Mouse (Mus musculus): ENCODE results near the gene St3gal4. TPM values are rescaled to one million over a fixed set of nuclear protein-coding genes. Genes with fewer than 3 reads are reported as not detected.

The St3gal4 gene
- polyA plus RNA-seq, 1 experiment: 6.7 TPM

DNA sequence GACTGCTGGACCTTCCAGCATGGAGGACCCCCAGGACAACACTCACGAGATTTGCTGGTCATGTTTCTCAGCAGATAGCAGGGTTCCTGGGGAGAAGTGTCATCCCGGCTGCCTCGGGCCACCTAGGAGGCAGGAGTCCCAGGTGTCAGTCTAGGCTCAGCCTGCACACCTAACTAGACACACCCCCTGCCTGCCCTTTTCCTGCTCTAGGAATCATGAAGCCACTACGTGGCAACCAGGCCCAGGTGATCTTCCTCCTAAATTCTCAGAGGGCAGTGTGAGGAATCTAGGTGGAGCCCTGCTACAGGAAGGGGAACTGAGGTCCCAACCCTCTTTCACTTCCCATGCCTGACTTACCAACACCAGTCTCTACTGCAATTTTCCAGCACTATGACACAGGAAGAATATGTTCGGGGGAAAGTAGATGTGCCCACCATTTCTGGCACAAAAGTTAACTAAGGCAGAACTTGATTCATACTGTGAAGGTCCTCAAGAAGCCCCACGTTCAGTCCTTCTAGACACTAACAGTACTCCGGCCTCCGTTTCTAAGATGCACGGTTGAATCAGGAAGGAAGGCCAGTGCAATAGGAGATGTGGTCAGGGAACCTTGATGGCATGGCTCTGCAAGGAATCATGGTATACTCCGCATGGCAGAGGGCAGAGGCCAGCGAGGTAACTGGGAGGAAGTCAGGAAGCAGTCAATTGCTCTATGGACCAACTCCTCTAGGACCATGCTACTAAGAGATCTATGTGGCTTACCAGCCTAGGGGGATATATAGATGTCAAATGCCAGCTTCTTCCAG is 63.3 kb downstream of the St3gal4 start:
- H3K4me3 ChIP-seq (ENCODE audit: control insufficient read depth, low read depth, low read length): no peak overlapping the region
- no peaks in the 10 kb centered on the region for H3K36me3 ChIP-seq (ENCODE audit: control insufficient read depth, insufficient read depth, low read length)
- H3K27ac ChIP-seq (ENCODE audit: control insufficient read depth, insufficient read depth, low read depth, low read length): no peak overlapping the region
- TF ChIP-seq POLR2A (IDR thresholded peaks at IDR 0.05; ENCODE audit: control insufficient read depth, low read depth, low read length): no peak
- no peak for TF ChIP-seq CTCF (IDR thresholded peaks at IDR 0.05; ENCODE audit: control insufficient read depth, insufficient read depth, insufficient replicate concordance, low read depth, low read length)
- H3K4me1 ChIP-seq (ENCODE audit: control insufficient read depth, insufficient read depth, low read length): peaks cover 4% of the 10 kb centered on the region
- H3K27me3 ChIP-seq (ENCODE audit: control insufficient read depth, insufficient read depth, low read length): no peaks in the 10 kb centered on the region

DNA sequence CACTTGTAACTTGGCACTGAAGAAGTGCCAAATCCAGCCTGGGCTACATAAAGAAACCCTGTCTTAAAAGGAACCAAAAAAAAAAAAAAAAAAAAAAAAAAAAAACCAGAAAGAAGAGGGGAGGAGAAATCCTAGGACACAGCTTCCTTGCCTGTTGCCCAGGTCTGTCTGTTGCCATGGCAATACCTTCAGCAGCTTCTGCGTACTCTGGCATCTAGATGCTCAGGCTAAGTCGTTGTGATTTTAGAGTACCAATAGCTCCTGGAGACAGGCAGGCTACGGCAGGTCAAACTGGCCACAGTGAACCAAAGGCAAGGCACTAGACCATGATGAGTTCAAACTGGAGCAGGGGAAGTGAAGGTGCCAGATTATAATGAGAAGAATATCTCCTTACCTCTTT is 65.4 kb downstream of the St3gal4 start:
- Histone ChIP-seq H3K27ac (ENCODE audit: control insufficient read depth, insufficient read depth, low read depth, low read length) (no peak overlapping the region), H3K36me3 (ENCODE audit: control insufficient read depth, insufficient read depth, low read length) (no peaks in the 10 kb centered on the region), H3K4me3 (ENCODE audit: control insufficient read depth, low read depth, low read length) (peak overlapping the region; percentile 75), H3K27me3 (ENCODE audit: control insufficient read depth, insufficient read depth, low read length) (no peaks in the 10 kb centered on the region), H3K4me1 (ENCODE audit: control insufficient read depth, insufficient read depth, low read length) (peaks cover 4% of the 10 kb centered on the region)
- TF ChIP-seq CTCF (IDR thresholded peaks at IDR 0.05; ENCODE audit: control insufficient read depth, insufficient read depth, insufficient replicate concordance, low read depth, low read length) (no peak), POLR2A (IDR thresholded peaks at IDR 0.05; ENCODE audit: control insufficient read depth, low read depth, low read length) (no peak)

DNA sequence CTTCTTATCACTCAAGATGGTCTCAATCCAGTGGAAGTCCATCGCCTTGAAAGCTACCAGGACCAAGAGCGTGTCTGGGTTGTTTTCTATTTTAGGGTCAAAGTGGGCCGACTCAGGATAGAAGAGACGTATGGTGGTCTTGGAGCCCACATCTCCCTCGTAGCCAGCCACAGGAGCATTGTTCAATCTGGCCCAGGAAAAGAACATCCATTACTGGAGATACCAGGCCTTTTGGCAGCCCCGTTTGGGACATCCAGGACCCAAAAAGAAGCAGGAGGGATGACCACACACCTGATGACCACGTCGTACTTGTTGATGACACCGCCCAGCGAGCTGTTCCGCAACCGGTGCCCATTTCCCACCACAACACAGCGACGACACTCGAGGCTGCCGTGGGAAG is 66.0 kb downstream of the St3gal4 start:
- Histone ChIP-seq H3K36me3 (ENCODE audit: control insufficient read depth, insufficient read depth, low read length) (no peaks in the 10 kb centered on the region), H3K27ac (ENCODE audit: control insufficient read depth, insufficient read depth, low read depth, low read length) (no peak overlapping the region)

DNA sequence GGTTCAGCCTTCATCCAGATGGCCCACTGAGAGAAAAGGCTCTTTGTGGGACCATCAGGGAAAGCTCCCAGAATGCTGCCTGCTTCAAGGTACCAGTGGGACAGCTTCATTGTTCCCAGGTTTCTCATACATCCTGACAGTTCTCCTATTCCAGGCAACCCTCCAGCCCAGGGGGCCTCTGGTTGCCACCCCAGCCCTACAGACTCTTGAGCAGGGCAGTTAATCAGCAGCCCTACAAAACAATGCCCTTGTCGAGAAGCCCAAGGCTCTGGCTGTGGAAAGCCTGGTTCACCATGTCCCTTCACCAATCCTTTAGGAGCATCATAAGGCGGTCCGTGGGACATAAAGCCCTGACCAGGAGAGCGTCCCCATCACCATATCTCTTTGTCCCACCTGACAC is 66.4 kb downstream of the St3gal4 start:
- Histone ChIP-seq H3K4me3 (ENCODE audit: control insufficient read depth, low read depth, low read length) (peak overlapping the region; percentile 75), H3K27me3 (ENCODE audit: control insufficient read depth, insufficient read depth, low read length) (no peaks in the 10 kb centered on the region), H3K27ac (ENCODE audit: control insufficient read depth, insufficient read depth, low read depth, low read length) (no peak overlapping the region), H3K4me1 (ENCODE audit: control insufficient read depth, insufficient read depth, low read length) (peaks cover 4% of the 10 kb centered on the region), H3K36me3 (ENCODE audit: control insufficient read depth, insufficient read depth, low read length) (no peaks in the 10 kb centered on the region)
- TF ChIP-seq POLR2A (IDR thresholded peaks at IDR 0.05; ENCODE audit: control insufficient read depth, low read depth, low read length) (no peak), CTCF (IDR thresholded peaks at IDR 0.05; ENCODE audit: control insufficient read depth, insufficient read depth, insufficient replicate concordance, low read depth, low read length) (no peak)

More for the DNA sequence above, 66.0 kb downstream of the St3gal4 start:
- no peaks in the 10 kb centered on the region for H3K27me3 ChIP-seq (ENCODE audit: control insufficient read depth, insufficient read depth, low read length)
- TF ChIP-seq POLR2A (IDR thresholded peaks at IDR 0.05; ENCODE audit: control insufficient read depth, low read depth, low read length) (no peak), CTCF (IDR thresholded peaks at IDR 0.05; ENCODE audit: control insufficient read depth, insufficient read depth, insufficient replicate concordance, low read depth, low read length) (no peak)
- H3K4me3 ChIP-seq (ENCODE audit: control insufficient read depth, low read depth, low read length): peak overlapping the region; percentile 75
- peaks cover 4% of the 10 kb centered on the region for H3K4me1 ChIP-seq (ENCODE audit: control insufficient read depth, insufficient read depth, low read length)

DNA sequence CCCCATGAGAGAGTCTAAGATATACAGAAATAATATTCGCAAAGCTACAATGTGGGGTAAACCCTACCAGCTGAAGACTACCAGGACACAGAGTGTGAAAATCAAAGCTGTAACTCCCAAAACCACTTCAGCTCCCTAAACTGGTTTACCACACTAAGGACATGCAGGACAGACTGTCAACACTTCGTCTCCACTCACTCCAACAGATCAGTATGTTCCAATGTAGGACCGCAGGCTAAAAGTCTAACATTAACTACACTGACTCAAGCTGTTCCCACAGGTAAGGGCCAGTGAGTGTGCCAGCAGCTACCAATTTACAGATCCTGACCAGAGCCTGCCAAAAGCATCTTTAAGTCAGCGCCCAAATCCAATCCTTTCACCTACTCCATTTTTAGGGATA is 67.4 kb downstream of the St3gal4 start:
- peaks cover 4% of the 10 kb centered on the region for H3K4me1 ChIP-seq (ENCODE audit: control insufficient read depth, insufficient read depth, low read length)
- no peaks in the 10 kb centered on the region for H3K36me3 ChIP-seq (ENCODE audit: control insufficient read depth, insufficient read depth, low read length)
- no peaks in the 10 kb centered on the region for H3K27me3 ChIP-seq (ENCODE audit: control insufficient read depth, insufficient read depth, low read length)
- H3K27ac ChIP-seq (ENCODE audit: control insufficient read depth, insufficient read depth, low read depth, low read length): no peak overlapping the region
- no peak overlapping the region for H3K4me3 ChIP-seq (ENCODE audit: control insufficient read depth, low read depth, low read length)
- TF ChIP-seq CTCF (IDR thresholded peaks at IDR 0.05; ENCODE audit: control insufficient read depth, insufficient read depth, insufficient replicate concordance, low read depth, low read length) (no peak), POLR2A (IDR thresholded peaks at IDR 0.05; ENCODE audit: control insufficient read depth, low read depth, low read length) (no peak)

DNA sequence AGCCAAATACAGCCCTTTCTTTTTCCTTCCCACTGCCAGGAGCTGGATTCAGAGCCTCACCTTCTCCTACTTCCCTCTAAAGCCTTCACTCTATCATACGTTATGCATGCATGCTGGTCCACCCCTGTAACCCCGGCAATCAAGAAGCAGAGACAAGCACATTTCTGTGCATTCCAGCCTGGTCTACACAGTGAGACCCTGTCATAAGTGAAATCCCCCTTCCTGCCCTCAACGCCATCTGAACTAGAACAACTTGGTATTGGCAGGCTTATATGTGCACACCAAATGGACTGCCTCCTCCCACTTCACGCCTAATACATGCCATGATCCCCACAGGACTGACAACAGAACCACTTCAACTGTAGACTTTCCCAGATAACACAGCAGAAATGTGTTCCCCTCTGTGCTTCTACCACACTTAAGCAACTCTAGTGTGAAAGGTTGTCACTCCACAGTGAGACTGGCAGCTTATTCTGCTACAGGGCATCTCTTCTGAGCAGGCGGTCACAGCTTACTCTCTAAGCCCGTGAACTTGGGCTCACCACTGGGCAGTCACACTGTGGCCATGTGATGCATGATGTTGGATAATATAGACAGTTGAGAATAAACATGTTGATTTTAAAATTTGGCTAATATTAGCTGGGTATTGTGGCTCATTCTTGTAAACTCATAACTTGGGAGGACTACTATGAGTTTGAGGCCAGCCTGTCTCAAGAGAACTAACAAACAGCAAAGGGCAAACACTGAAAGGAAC is 68.2 kb downstream of the St3gal4 start:
- Histone ChIP-seq H3K27ac (ENCODE audit: control insufficient read depth, insufficient read depth, low read depth, low read length) (no peak overlapping the region), H3K4me3 (ENCODE audit: control insufficient read depth, low read depth, low read length) (no peak overlapping the region), H3K4me1 (ENCODE audit: control insufficient read depth, insufficient read depth, low read length) (peaks cover 8% of the 10 kb centered on the region), H3K36me3 (ENCODE audit: control insufficient read depth, insufficient read depth, low read length) (no peaks in the 10 kb centered on the region), H3K27me3 (ENCODE audit: control insufficient read depth, insufficient read depth, low read length) (no peaks in the 10 kb centered on the region)
- TF ChIP-seq CTCF (IDR thresholded peaks at IDR 0.05; ENCODE audit: control insufficient read depth, insufficient read depth, insufficient replicate concordance, low read depth, low read length): no peak
- TF ChIP-seq POLR2A (IDR thresholded peaks at IDR 0.05; ENCODE audit: control insufficient read depth, low read depth, low read length): no peak

DNA sequence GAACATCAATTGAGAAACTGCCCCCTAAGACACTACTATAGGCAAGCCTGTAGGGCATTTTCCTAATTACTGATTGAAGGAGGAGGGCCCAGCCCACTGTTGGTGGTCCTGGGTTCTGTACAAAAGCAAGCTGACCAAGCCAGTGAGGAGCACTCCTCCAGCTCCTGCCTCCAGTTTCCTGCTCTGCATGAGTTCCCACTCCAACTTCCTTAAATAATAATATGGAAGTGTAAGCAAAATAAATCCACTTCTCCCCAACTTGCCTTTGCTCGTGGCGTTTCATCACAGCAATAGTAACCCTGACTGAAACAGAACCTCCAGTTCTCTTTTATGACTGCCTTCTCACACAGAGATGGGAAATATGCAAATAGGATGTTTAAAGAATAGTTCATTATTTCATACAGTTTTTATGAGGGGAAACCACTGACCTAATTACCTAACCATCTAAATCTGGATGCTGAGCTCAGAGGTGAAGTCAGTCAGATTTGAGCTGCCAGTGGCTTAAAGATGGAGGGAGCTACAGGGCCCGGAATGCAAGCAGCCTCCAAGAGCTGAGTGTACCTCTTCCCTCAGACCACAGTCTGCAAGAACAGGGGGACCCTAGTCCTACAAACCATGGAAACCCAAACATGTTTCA is 69.1 kb downstream of the St3gal4 start:
- H3K27ac ChIP-seq (ENCODE audit: control insufficient read depth, insufficient read depth, low read depth, low read length): no peak overlapping the region
- no peaks in the 10 kb centered on the region for H3K36me3 ChIP-seq (ENCODE audit: control insufficient read depth, insufficient read depth, low read length)
- TF ChIP-seq CTCF (IDR thresholded peaks at IDR 0.05; ENCODE audit: control insufficient read depth, insufficient read depth, insufficient replicate concordance, low read depth, low read length) (no peak), POLR2A (IDR thresholded peaks at IDR 0.05; ENCODE audit: control insufficient read depth, low read depth, low read length) (no peak)

More for the DNA sequence above, 69.1 kb downstream of the St3gal4 start:
- Histone ChIP-seq H3K4me1 (ENCODE audit: control insufficient read depth, insufficient read depth, low read length) (peaks cover 12% of the 10 kb centered on the region), H3K27me3 (ENCODE audit: control insufficient read depth, insufficient read depth, low read length) (no peaks in the 10 kb centered on the region), H3K4me3 (ENCODE audit: control insufficient read depth, low read depth, low read length) (no peak overlapping the region)

Measured in testis, adult 2 months (tissue).